Mouse (Mus musculus) B cell, adult 2 months (primary cell): ENCODE measurements around the gene Trim34b.
"Not testable (repeated sequence)": the region's sequence is repeated elsewhere in the genome, so short reads cannot be mapped to it uniquely, and the experiment has no call there.

Source experiments
- DNase-seq, 2 experiments: peaks; one replicate each; pipeline ENCODE4 v3.0.0; 2022

Trim34b gene

DNA sequence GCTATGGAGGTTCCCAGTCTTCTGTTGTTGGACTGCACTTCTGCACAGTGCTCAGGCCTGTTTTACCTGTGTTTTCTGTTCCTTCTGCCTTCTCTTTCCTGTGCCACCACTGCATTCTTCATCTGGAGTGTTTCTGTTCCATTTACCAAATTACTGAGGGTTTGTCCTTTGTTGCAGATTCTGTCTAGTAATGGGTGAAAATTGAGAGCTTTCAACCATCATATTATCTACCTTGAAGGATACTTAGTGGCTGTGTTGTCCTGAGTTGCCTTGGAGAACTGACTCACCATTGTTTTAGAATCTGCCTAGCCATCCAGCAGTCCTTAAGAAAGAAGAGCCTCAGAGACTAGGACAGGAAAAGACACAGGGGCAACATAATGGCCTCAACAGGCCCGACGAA lies at the start of gene Trim34b:
Gene Trim34b (plus strand): TSS at position 301 of the 400 bp plus-strand sequence.
- DNase-seq: not testable (repeated sequence)

DNA sequence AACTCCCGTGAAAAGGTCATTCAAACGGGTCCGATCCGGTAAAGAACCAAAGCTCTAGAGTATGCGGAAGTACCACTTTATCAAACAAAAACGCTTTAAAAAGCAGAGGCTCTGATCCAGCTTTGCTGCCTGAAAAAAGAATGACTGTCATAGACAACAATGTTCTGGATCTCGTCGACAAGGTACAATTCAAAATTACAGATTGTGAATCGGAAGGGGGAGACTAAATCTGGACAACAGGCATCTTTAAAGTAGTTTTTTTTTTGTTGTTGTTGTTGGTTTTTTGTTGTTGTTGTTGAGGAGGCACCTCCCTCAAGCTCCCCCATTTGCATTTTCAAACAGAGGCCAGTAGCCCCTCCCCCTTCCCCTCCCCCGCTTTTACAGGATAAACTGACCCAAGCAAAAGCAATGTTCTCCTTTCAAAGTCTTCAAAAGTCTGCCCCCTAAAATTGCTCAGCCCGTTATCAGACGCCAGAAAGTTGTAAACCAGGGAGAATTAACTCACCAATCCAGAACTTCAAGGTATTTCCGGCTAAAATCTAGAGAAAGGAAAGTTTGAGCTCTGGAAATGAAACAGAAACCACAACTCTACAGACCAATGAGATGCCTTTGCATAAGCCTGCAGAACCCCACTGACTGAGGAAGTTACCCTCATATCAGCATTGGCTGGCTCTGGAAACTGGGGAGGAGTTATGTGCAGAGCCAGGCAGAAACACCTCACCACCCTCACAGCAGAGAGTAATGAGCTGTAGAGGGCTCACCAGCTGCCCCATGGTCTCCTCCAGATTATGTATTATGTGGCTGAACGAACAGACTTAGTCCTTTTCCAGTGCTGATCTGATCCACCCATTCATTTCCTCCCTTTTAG lies 41.5 kb upstream of the Trim34b start, which contains the start of gene Trim5:
Gene Trim5 (minus strand): TSS at position 519 of the 868 bp plus-strand sequence.
- DNase-seq: peak; percentile 58 to 63

DNA sequence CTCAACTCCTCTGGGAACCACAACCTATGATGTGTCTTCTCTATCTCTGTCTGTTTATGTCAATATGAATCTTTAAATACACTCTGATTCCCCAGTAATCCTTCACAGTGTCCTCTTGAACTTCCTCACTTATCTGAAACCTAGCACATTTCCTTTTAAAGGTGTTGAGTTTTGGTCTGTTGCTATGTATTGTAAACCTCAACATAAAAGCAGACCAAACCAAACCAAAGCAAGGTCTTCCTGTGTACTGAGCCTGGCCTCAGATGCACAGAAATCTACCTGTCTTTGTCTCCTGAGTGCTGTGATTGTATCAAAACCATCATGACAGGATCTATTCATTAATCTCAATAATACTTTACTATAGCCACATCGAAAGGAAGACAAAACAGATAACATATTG lies 38.6 kb upstream of the Trim34b start:
- no peak for DNase-seq

DNA sequence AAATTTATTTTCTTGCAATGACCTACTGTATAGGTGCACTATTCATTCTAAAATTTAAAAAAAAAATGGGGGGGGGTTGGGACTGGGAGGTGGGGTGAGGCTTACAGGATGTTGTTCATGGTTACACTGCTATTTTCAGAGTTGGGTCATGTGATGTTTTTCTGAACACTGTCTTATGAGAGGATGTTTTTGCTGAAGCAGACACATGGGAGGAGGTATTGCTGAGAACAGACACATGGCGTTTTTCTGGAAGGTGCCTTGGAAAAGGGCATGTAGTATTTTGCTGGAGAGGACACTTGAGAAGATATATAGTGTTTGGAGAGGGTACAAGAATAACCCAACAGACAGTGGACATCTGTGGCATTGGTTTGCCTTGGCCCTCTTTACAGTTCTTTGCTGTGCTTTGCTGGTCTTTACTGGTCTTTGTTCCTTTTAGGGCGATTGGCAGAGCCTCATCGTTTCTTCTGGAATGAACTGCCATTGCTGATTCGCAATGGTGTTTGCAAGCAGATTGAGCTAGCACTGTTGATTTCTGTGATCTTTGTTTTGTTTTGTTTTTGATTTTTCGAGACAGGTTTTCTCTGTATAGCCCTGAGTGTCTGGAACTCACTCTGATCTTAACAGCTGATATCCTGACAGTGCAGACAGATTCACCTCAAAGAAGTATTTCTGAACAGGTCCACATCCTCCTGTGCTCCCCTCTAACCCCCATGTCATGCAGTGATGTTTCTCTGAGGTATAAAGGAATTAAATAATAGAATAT lies 37.5 kb upstream of the Trim34b start:
- DNase-seq: peak; percentile 51 to 52

DNA sequence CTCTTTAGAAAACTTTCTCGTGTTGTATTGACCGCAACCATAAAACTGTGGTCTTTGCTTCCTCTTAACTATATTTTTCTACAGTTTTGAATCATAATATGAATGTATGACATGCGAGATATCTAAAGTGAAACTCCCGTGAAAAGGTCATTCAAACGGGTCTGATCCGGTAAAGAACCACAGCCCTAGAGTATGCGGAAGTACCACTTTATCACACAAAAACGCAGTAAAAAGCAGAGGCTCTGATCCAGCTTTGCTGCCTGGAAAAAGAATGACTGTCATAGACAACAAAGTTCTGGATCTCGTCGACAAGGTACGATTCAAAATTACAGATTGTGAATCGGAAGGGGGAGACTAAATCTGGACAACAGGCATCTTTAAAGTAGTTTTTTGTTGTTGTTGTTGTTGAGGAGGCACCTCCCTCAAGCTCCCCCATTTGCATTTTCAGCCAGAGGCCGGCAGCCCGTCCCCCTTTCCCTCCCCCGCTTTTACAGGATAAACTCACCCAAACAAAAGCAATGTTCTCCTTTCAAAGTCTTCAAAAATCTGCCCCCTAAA lies 14.4 kb upstream of the Trim34b start:
- peak; percentile 60 to 63 for DNase-seq

DNA sequence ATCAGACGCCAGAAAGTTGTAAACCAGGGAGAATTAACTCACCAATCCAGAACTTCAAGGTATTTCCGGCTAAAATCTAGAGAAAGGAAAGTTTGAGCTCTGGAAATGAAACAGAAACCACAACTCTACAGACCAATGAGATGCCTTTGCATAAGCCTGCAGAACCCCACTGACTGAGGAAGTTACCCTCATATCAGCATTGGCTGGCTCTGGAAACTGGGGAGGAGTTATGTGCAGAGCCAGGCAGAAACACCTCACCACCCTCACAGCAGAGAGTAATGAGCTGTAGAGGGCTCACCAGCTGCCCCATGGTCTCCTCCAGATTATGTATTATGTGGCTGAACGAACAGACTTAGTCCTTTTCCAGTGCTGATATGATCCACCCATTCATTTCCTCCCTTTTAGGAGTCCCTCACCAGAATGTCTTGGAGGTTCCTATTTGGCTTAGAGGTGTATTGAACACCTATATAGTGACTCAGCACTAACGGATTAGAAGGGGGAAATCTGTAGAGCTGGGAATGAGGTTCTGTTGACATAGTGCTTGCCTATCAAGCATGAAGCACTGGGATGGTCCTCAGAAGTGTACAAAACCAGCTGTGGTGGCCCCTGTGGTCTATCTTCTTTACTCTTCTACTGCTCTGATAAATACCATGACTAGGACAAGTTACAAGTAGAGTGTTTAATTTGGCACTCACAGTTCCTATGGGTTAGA lies 13.7 kb upstream of the Trim34b start, which contains the start of gene Trim12a:
Gene Trim12a (minus strand): TSS at position 98 of the 712 bp plus-strand sequence.
- DNase-seq: peak in 1 of 2 experiments; percentile 4

DNA sequence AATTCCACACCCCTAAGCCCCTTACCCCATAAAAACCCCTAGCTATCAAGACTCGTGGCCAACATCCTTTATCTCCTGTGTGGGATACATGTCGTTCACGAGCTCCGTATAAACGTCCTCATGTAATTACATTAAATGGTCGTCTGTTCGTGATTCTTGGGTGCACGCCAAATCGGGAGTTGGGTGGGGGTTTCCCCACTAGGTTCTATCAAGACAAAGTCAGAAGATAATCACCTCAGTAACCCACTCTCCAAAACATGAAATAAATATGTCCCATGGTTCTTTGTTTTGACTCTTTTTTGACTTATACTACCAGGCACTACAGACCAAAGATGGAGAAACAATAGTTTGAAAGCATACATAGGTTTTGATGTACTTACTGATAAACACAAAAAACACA lies 7.2 kb upstream of the Trim34b start:
- no peak for DNase-seq

DNA sequence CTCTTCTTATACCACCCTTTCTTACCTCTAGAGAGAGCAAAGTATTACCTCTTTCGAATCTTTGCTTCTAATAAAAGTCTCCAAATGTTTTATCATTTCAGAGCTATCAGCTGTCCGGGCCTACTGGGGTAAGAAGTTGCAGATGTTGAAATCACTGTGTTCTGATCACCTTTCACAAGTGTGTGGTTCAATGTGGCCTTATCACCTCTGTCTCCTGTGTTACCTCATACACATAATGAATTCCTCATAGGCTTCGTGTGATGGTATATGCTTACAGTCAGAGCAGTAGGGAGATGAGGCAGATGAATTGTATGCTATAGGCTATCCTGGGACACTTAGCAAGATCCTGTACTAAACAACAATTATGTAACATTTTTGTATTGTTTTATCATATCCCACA lies 6.3 kb downstream of the Trim34b start:
- not testable (repeated sequence) for DNase-seq

DNA sequence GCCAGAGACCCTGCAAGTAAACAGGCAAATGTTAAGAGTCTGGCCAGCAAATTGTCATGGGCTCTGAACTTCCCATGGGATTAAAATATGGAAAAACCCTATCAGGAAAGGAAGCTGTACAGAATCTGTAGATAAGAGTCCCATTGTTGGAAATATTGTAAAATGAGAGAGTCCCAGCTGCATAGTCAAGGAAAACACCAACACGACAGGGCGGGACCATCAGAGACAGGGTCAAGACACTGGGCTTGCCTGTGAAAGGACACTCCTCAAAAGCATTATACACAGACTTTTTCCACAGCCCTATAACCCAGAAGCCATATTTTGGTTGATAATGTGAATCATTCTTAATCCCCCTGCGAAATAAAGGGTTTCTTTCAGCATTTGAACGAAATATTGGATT lies 11.5 kb downstream of the Trim34b start:
- not testable (repeated sequence) for DNase-seq

DNA sequence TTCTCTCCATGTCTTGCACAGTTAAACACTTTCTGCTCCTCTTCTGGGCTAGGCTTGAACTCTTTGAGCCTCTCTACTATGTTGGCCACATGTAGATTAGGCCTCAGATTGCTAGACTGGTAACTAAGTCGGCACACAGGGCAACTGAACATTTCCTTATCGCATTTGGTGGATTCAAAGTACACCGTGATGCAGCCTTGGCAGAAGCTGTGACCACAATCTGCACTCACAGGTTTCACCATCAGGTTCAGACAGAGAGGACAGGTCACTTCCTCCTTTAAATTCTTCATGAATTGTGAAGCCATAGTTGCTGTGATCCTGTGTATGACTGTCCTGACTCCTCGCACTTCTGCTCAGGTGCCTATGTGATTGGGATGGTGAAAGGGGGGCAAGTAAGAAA lies 18.8 kb downstream of the Trim34b start:
- DNase-seq: not testable (repeated sequence)

DNA sequence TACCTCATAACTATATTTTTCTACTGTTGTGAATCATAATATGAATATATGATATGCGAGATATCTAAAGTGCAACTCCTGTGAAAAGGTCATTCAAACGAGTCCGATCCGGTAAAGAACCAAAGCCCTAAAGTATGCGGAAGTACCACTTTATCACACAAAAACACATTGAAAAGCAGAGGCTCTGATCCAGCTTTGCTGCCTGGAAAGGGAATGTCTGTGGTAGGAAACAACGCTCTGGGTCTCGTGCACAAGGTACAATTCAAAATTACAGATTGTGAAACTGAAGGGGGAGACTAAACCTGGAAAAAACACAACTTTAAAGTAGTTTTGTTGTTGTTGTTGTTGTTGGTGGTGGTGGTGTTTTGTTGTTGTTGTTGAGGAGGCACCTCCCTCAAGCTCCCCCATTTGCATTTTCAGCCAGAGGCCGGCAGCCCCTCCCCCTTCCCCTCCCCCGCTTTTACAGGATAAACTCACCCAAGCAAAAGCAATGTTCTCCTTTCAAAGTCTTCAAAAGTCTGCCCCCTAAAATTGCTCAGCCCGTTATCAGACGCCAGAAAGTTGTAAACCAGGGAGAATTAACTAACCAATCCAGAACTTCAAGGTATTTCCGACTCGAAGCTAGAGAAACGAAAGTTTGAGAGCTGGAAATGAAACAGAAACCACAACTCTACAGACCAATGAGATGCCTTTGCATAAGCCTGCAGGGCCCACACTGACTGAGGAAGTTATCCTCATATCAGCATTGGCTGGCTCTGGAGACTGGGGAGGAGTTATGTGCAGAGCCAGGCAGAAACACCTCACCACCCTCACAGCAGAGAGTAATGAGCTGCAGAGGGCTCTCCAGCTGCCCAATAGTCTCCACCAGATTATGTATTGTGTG lies 23.7 kb downstream of the Trim34b start, which contains the start of gene Trim12c:
Gene Trim12c (minus strand): TSS at position 646 of the 883 bp plus-strand sequence.
- DNase-seq: peak; percentile 75 to 78

DNA sequence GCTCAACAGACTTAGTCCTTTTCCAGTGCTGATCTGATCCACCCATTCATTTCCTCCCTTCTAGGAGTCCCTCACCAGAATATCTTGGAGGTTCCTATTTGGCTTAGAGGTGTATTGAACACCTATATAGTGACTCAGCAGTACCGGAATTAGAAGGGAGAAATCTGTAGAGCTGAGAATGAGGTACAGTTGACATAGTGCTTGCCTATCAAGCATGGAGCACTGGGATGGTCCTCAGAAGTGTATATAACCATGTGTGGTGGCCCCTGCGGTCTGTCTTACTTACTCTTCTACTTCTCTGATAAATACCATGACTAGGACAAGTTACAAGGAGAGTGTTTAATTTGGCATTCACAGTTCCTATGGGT lies 24.3 kb downstream of the Trim34b start:
- no peak for DNase-seq

DNA sequence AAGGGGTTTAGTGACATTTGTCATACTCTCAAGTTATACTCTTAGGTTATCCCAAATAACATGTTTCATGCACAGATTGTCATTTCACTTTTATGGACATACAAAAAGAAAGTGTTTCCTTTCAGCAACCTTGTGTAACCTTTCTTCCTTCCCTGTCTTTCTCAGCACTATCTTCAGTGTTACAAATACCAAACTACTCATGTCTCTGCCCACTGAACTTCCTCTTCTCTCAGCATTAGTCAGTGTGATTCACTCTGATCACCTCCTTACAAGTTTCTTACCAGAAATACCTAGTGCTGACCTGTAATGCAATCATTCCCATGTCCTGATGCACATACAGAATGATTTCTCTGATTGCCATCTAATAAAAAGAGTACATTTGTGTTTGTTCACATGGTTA lies 37.1 kb downstream of the Trim34b start:
- no peak for DNase-seq

DNA sequence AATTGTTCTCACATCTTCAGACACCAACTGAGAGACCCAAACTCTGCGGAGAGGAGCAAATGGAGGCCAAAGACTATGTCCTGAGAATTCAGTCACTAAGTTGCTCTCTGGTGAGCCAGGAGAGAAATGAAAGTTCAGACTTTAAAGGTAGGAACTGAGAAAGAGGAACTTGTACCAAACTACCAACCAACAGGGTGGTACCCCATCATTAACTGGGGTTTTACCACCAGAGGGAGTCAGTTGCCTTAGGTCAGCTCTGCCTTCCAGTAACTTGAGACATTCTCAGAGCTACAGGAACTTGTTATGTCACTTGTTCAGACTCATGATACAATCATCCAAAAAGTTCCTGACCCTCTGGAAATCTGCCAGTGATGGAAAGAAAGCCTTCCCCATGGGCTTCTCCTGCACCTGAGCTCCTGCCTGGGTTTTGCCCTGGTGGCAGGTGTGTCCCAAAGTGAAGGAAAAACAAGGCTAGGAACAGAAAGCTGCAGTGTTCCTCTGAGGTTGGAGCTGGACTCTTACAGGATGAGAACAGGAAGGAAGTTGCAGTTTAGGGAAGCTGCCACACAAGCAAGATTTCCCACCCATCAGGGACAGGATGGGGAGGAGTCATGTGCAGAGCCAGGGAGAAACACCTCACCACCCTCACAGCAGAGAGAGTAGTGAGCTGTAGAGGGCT lies 40.6 kb downstream of the Trim34b start, which contains the start of gene Trim30b:
Gene Trim30b (minus strand): TSS at position 149 of the 679 bp plus-strand sequence.
- peak; percentile 61 to 70 for DNase-seq
